Mouse (Mus musculus) lung, postnatal 0 days (tissue): Measurements from ENCODE around the gene Gm37240.

ENCODE experiments used
- CTCF ChIP-seq: IDR thresholded peaks from 2 replicates; pipeline ENCODE4 v1.5.1; 2016; ENCODE audit warnings: antibody characterized with exemption, mild to moderate bottlenecking
- EP300 ChIP-seq: IDR thresholded peaks from 2 replicates; pipeline ENCODE4 v1.6.1; 2016; ENCODE audit warnings: antibody characterized with exemption, mild to moderate bottlenecking, control low read depth

DNA sequence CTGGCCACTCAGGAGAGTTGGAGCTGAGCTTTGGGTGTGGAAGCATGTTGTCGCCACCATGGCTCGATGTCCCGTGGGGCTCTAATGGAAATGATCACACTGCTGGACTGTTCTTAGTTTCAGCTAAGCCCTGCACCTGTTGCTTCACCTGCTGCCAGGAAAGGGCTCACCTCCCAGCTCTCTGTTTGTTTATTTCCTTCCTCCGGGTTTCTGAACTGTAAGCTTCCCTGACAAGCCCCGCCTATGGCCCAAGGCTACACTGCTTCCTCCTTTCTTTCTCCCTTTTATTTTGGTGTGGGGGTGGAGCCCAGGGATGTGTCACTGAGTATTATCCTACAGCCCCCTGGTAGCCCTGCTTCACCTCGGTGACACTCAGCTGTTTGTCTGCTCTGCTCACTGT, 1230.1 kb downstream of the Gm37240 start:
- TF ChIP-seq CTCF, result no peak
- no peak for TF ChIP-seq EP300
